In the genomic region with DNA sequence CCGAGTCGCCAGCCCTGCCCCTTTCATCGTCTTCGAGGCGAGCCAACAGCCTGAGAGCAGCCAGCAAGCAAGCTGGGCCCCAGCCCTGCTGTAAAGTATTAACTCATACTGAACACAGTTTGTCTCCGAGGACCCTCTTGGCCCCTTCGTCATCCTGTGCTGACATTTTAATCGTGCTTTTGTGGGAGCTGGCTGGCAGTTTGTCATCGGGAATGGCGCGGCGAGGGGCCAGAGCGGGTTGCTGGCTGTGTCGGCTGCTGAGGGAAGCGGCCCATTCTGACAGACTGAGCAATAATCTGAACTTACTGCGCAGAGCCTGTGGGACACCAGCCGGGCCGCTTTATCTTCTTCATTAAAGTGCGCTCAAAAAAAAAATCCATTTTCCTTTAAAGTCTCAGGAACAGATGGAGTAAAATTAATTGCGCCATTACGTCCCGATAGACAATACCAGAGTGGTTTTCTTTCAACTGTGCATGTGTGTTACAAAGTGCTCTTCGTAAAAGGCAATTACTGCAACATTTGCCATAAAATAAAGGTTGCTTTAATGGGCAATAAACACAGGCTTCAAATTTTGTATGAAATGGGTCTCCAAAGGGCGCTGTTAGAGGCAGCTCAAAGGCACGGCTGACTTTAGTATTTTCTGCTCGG, we compare ENCODE assay signal across 9 mouse cellular contexts.
A peak's percentile ranks its signal among the peaks of the same experiment; 100 is the strongest.
DNase-seq lines count a peak whose midpoint lies in the region; ATAC-seq lines count a peak whose summit lies in the region.
"Had no signal": no experiment of that assay in that cellular context is flagged by ENCODE, and none has a peak within 500 bp of the region (broad histone marks: within the 10 kb centered on the region; RNA-seq: fewer than 3 reads in every experiment).

No protein-coding gene starts in this region.

- H3K4me1 ChIP-seq in forebrain, embryonic 11.5 days (replicated peaks; ENCODE audit: control insufficient read depth, insufficient read depth, low read length), result peaks cover 18% of the 10 kb centered on the region; the same call in 1 of the 2 replicates
- peaks cover 48% of the 10 kb centered on the region for H3K4me1 ChIP-seq in hindbrain, embryonic 12.5 days
- peaks cover 59% of the 10 kb centered on the region for H3K4me1 ChIP-seq in neural tube, embryonic 12.5 days

- WGBS in forebrain, embryonic 11.5 days, result 22% methylated on average over 26 of the region's 26 CpGs
- WGBS in hindbrain, embryonic 12.5 days, result 23% methylated on average over 26 of the region's 26 CpGs
- WGBS in neural tube, embryonic 12.5 days, result 4% methylated on average over 26 of the region's 26 CpGs

- peak overlapping the region; percentile 2; the same call in 1 of the 2 replicates for H3K9ac ChIP-seq in forebrain, embryonic 11.5 days (ENCODE audit: low read length)
- 0 out of 2 replicates have a peak overlapping the region, but pooled peaks have one; percentile 15 for H3K9ac ChIP-seq in hindbrain, embryonic 12.5 days
- no peak overlapping the region for H3K9ac ChIP-seq in neural tube, embryonic 12.5 days

- no peak overlapping the region for H3K4me3 ChIP-seq in forebrain, embryonic 11.5 days (ENCODE audit: low read depth, low read length)
- H3K4me3 ChIP-seq in hindbrain, embryonic 12.5 days, result no peak overlapping the region
- H3K4me3 ChIP-seq in neural tube, embryonic 12.5 days, result no peak overlapping the region

- H3K27ac ChIP-seq in forebrain, embryonic 11.5 days (ENCODE audit: low read depth, low read length), result peak overlapping the region; percentile 5; the same call in 1 of the 2 replicates
- peak overlapping the region; percentile 82 for H3K27ac ChIP-seq in hindbrain, embryonic 12.5 days
- peak overlapping the region; percentile 57; the same call in 1 of the 2 replicates for H3K27ac ChIP-seq in neural tube, embryonic 12.5 days

- DNase-seq in kidney, postnatal 14 days, result peak; percentile 43
- DNase-seq in kidney, postnatal 36 days, result no peak
- DNase-seq in forebrain, embryonic 11.5 days (ENCODE audit: low spot score), result peak; percentile 71
- DNase-seq in right cerebral cortex, adult 18-20 months, result no peak
- no peak for DNase-seq in urinary bladder, postnatal 10 days (ENCODE audit: low spot score)
- no peak for DNase-seq in left cerebral cortex, adult 11 months (ENCODE audit: low spot score)

- no peaks in the 10 kb centered on the region for H3K9me3 ChIP-seq in forebrain, embryonic 11.5 days (ENCODE audit: control insufficient read depth, low read length)
- no peaks in the 10 kb centered on the region for H3K9me3 ChIP-seq in hindbrain, embryonic 12.5 days (replicated peaks)
- no peaks in the 10 kb centered on the region for H3K9me3 ChIP-seq in neural tube, embryonic 12.5 days

- no peaks in the 10 kb centered on the region for H3K36me3 ChIP-seq in forebrain, embryonic 11.5 days (ENCODE audit: control insufficient read depth, insufficient read depth, low read length)
- no peaks in the 10 kb centered on the region for H3K36me3 ChIP-seq in hindbrain, embryonic 12.5 days
- no peaks in the 10 kb centered on the region for H3K36me3 ChIP-seq in neural tube, embryonic 12.5 days
- H3K36me3 ChIP-seq: G1E had no signal

- peak; percentile 72 for ATAC-seq in forebrain, embryonic 11.5 days (replicated peaks; ENCODE audit: low FRiP score)
- peak; percentile 72 for ATAC-seq in hindbrain, embryonic 12.5 days (ENCODE audit: low FRiP score)
- peak; percentile 84 for ATAC-seq in neural tube, embryonic 12.5 days (ENCODE audit: low FRiP score, low read depth)

- H3K4me2 ChIP-seq in forebrain, embryonic 11.5 days (ENCODE audit: low read depth, low read length, severe bottlenecking), result peak overlapping the region; percentile 32; the same call in 1 of the 2 replicates
- peak overlapping the region; percentile 40 for H3K4me2 ChIP-seq in hindbrain, embryonic 12.5 days (replicated peaks)
- H3K4me2 ChIP-seq in neural tube, embryonic 12.5 days (replicated peaks), result peak overlapping the region; percentile 49

- H3K27me3 ChIP-seq in forebrain, embryonic 11.5 days (ENCODE audit: control insufficient read depth, insufficient read depth, low read length), result peaks cover 12% of the 10 kb centered on the region; the same call in 1 of the 2 replicates
- peaks cover 14% of the 10 kb centered on the region for H3K27me3 ChIP-seq in hindbrain, embryonic 12.5 days
- peaks cover 28% of the 10 kb centered on the region for H3K27me3 ChIP-seq in neural tube, embryonic 12.5 days (replicated peaks)

Comparison
In these comparisons a context has a peak if more than half of its experiments do, and no peak if none do; other contexts are left out.
1. DNase-seq: peak in kidney, postnatal 14 days (single experiment) and forebrain, embryonic 11.5 days (single experiment); none in kidney, postnatal 36 days (0 of 2), right cerebral cortex, adult 18-20 months (single experiment), urinary bladder, postnatal 10 days (single experiment) and left cerebral cortex, adult 11 months (single experiment).
2. H3K27ac ChIP-seq: peak in every context shown above with its lines; median percentile 82 in hindbrain, embryonic 12.5 days; 57 in neural tube, embryonic 12.5 days; 5 in forebrain, embryonic 11.5 days.
3. Peak in every context shown above with its lines, with median percentiles within 50 percentile points of each other: ATAC-seq and H3K4me2 ChIP-seq.